23 mouse cellular contexts compared by ENCODE assay signal in genomic region chr14:100978515-100978914, GRCm38 (mm10).
DNase-seq lines count a peak whose midpoint lies in the region; ATAC-seq and TF ChIP-seq lines count a peak whose summit lies in the region.
"Had no signal": no experiment of that assay in that cellular context is flagged by ENCODE, and none has a peak within 500 bp of the region (broad histone marks: within the 10 kb centered on the region; RNA-seq: fewer than 3 reads in every experiment).

No protein-coding gene starts in this region.

- peak; percentile 73 for DNase-seq in midbrain, embryonic 11.5 days (ENCODE audit: low spot score, missing footprints)
- no peak for DNase-seq in midbrain, embryonic 10.5 days (ENCODE audit: low spot score)
- peak; percentile 14 for DNase-seq in midbrain, embryonic 14.5 days
- DNase-seq in brain, embryonic 14.5 days (ENCODE audit: low read depth): peak; percentile 15
- DNase-seq: adrenal gland, adult 2 months; adrenal gland, adult 8-10 months; adrenal gland, postnatal 10 days; adrenal gland, postnatal 14 days; adrenal gland, postnatal 25 days; adrenal gland, postnatal 36 days; B cell, adult 2 months; cerebellum, adult 11 months; cerebellum, adult 11-12 months; cerebellum, adult 18-20 months had no signal

- WGBS in midbrain, embryonic 11.5 days: 79% methylated on average over 2 of the region's 2 CpGs
- 88% methylated on average over 2 of the region's 2 CpGs for WGBS in midbrain, embryonic 10.5 days
- 62% methylated on average over 2 of the region's 2 CpGs for WGBS in midbrain, embryonic 13.5 days
- 60% methylated on average over 2 of the region's 2 CpGs for WGBS in midbrain, embryonic 15.5 days
- WGBS in midbrain, embryonic 14.5 days: 70% methylated on average over 2 of the region's 2 CpGs
- WGBS in midbrain, embryonic 16.5 days: 60% methylated on average over 2 of the region's 2 CpGs
- WGBS in forebrain, embryonic 16.5 days: 89% methylated on average over 2 of the region's 2 CpGs

- H3K27me3 ChIP-seq in midbrain, embryonic 11.5 days (ENCODE audit: control insufficient read depth, insufficient read depth, low read length): no peaks in the 10 kb centered on the region
- no peaks in the 10 kb centered on the region for H3K27me3 ChIP-seq in midbrain, embryonic 10.5 days (ENCODE audit: low read depth, poor library complexity, severe bottlenecking)
- H3K27me3 ChIP-seq in midbrain, embryonic 13.5 days: no peaks in the 10 kb centered on the region
- no peaks in the 10 kb centered on the region for H3K27me3 ChIP-seq in midbrain, embryonic 15.5 days (replicated peaks)
- H3K27me3 ChIP-seq in midbrain, embryonic 14.5 days (ENCODE audit: control insufficient read depth, insufficient read depth, low read length): no peaks in the 10 kb centered on the region
- H3K27me3 ChIP-seq in midbrain, embryonic 16.5 days (ENCODE audit: control insufficient read depth, insufficient read depth, low read depth, low read length): no peaks in the 10 kb centered on the region
- no peaks in the 10 kb centered on the region for H3K27me3 ChIP-seq in forebrain, embryonic 16.5 days (replicated peaks; ENCODE audit: control insufficient read depth, insufficient read depth, low read length)
- H3K27me3 ChIP-seq: CH12.LX, Patski had no signal

- H3K9me3 ChIP-seq in midbrain, embryonic 11.5 days (ENCODE audit: control insufficient read depth, low read length): no peaks in the 10 kb centered on the region
- H3K9me3 ChIP-seq in midbrain, embryonic 10.5 days (replicated peaks): no peaks in the 10 kb centered on the region
- H3K9me3 ChIP-seq in midbrain, embryonic 13.5 days: no peaks in the 10 kb centered on the region
- no peaks in the 10 kb centered on the region for H3K9me3 ChIP-seq in midbrain, embryonic 15.5 days
- H3K9me3 ChIP-seq in midbrain, embryonic 14.5 days (ENCODE audit: control insufficient read depth, low read length): no peaks in the 10 kb centered on the region
- no peaks in the 10 kb centered on the region for H3K9me3 ChIP-seq in midbrain, embryonic 16.5 days (replicated peaks; ENCODE audit: control insufficient read depth, low read length, poor library complexity, severe bottlenecking)
- H3K9me3 ChIP-seq in forebrain, embryonic 16.5 days (ENCODE audit: control insufficient read depth, low read length): no peaks in the 10 kb centered on the region

- H3K36me3 ChIP-seq in midbrain, embryonic 11.5 days (ENCODE audit: control insufficient read depth, insufficient read depth, low read length): no peaks in the 10 kb centered on the region
- no peaks in the 10 kb centered on the region for H3K36me3 ChIP-seq in midbrain, embryonic 10.5 days
- no peaks in the 10 kb centered on the region for H3K36me3 ChIP-seq in midbrain, embryonic 13.5 days
- H3K36me3 ChIP-seq in midbrain, embryonic 15.5 days (replicated peaks): no peaks in the 10 kb centered on the region
- H3K36me3 ChIP-seq in midbrain, embryonic 14.5 days (ENCODE audit: control insufficient read depth, insufficient read depth, low read length): no peaks in the 10 kb centered on the region
- H3K36me3 ChIP-seq in midbrain, embryonic 16.5 days (ENCODE audit: control insufficient read depth, insufficient read depth, low read length): no peaks in the 10 kb centered on the region
- no peaks in the 10 kb centered on the region for H3K36me3 ChIP-seq in forebrain, embryonic 16.5 days (ENCODE audit: control insufficient read depth, insufficient read depth)
- H3K36me3 ChIP-seq: G1E had no signal

- TF ChIP-seq POLR2A in brain, embryonic 14.5 days (IDR thresholded peaks at IDR 0.05; ENCODE audit: borderline replicate concordance, extremely low read depth, insufficient read depth, insufficient read length, poor library complexity, severe bottlenecking): no peak

- peak; percentile 50; the same call in 1 of the 2 replicates for ATAC-seq in midbrain, embryonic 11.5 days (ENCODE audit: low FRiP score)
- 0 out of 2 replicates have a peak, but pooled peaks have one; percentile 27 for ATAC-seq in midbrain, embryonic 13.5 days
- no peak for ATAC-seq in midbrain, embryonic 15.5 days (replicated peaks)
- no peak; the same call in 1 of the 2 replicates for ATAC-seq in midbrain, embryonic 14.5 days (ENCODE audit: low FRiP score, low TSS enrichment)
- ATAC-seq in midbrain, embryonic 16.5 days: no peak
- ATAC-seq in forebrain, embryonic 16.5 days: no peak
- ATAC-seq: activated CD4-positive, CD25-positive, alpha-beta regulatory T cell, adult 4 months; CD4-positive, CD25-positive, alpha-beta regulatory T cell, adult 4 months; Patski had no signal

- no peaks in the 10 kb centered on the region for H3K4me1 ChIP-seq in midbrain, embryonic 11.5 days (ENCODE audit: control insufficient read depth, insufficient read depth, low read length)
- no peaks in the 10 kb centered on the region for H3K4me1 ChIP-seq in midbrain, embryonic 10.5 days
- H3K4me1 ChIP-seq in midbrain, embryonic 13.5 days (replicated peaks): no peaks in the 10 kb centered on the region
- H3K4me1 ChIP-seq in midbrain, embryonic 15.5 days: no peaks in the 10 kb centered on the region
- H3K4me1 ChIP-seq in midbrain, embryonic 14.5 days (ENCODE audit: control insufficient read depth, insufficient read depth, low read length): no peaks in the 10 kb centered on the region
- no peaks in the 10 kb centered on the region for H3K4me1 ChIP-seq in midbrain, embryonic 16.5 days (ENCODE audit: control insufficient read depth, insufficient read depth, low read length)
- H3K4me1 ChIP-seq in forebrain, embryonic 16.5 days (replicated peaks; ENCODE audit: control insufficient read depth, insufficient read depth, low read length): no peaks in the 10 kb centered on the region

- no peak overlapping the region for H3K27ac ChIP-seq in midbrain, embryonic 11.5 days (ENCODE audit: low read depth, low read length)
- H3K27ac ChIP-seq in midbrain, embryonic 10.5 days (replicated peaks): no peak overlapping the region
- no peak overlapping the region for H3K27ac ChIP-seq in midbrain, embryonic 13.5 days
- H3K27ac ChIP-seq in midbrain, embryonic 15.5 days: no peak overlapping the region
- no peak overlapping the region for H3K27ac ChIP-seq in midbrain, embryonic 14.5 days (replicated peaks; ENCODE audit: low read depth, low read length)
- no peak overlapping the region for H3K27ac ChIP-seq in midbrain, embryonic 16.5 days (ENCODE audit: low read length)
- no peak overlapping the region for H3K27ac ChIP-seq in forebrain, embryonic 16.5 days (ENCODE audit: low read length)

- no peak overlapping the region for H3K4me2 ChIP-seq in midbrain, embryonic 11.5 days
- H3K4me2 ChIP-seq in midbrain, embryonic 13.5 days (replicated peaks): no peak overlapping the region
- H3K4me2 ChIP-seq in midbrain, embryonic 15.5 days: no peak overlapping the region
- H3K4me2 ChIP-seq in midbrain, embryonic 14.5 days (ENCODE audit: low read length): no peak overlapping the region
- no peak overlapping the region for H3K4me2 ChIP-seq in midbrain, embryonic 16.5 days (ENCODE audit: low read length)
- no peak overlapping the region for H3K4me2 ChIP-seq in forebrain, embryonic 16.5 days (ENCODE audit: low read length)

- TF ChIP-seq CTCF in brain, embryonic 14.5 days (IDR thresholded peaks at IDR 0.05; ENCODE audit: borderline replicate concordance, extremely low read depth, insufficient read depth, insufficient read length): no peak

- H3K4me3 ChIP-seq in midbrain, embryonic 11.5 days (ENCODE audit: low read depth, low read length): no peak overlapping the region
- H3K4me3 ChIP-seq in midbrain, embryonic 10.5 days: no peak overlapping the region
- H3K4me3 ChIP-seq in midbrain, embryonic 13.5 days (replicated peaks): no peak overlapping the region
- no peak overlapping the region for H3K4me3 ChIP-seq in midbrain, embryonic 15.5 days
- no peak overlapping the region for H3K4me3 ChIP-seq in midbrain, embryonic 14.5 days (replicated peaks; ENCODE audit: low read depth, low read length)
- H3K4me3 ChIP-seq in midbrain, embryonic 16.5 days (ENCODE audit: low read depth, low read length): no peak overlapping the region
- H3K4me3 ChIP-seq in forebrain, embryonic 16.5 days (replicated peaks; ENCODE audit: low read length): no peak overlapping the region

- no peak overlapping the region for H3K9ac ChIP-seq in midbrain, embryonic 11.5 days (ENCODE audit: low read length)
- no peak overlapping the region for H3K9ac ChIP-seq in midbrain, embryonic 13.5 days (replicated peaks)
- no peak overlapping the region for H3K9ac ChIP-seq in midbrain, embryonic 15.5 days
- no peak overlapping the region for H3K9ac ChIP-seq in midbrain, embryonic 14.5 days (replicated peaks; ENCODE audit: low read length)
- no peak overlapping the region for H3K9ac ChIP-seq in midbrain, embryonic 16.5 days (ENCODE audit: low read depth, low read length)
- H3K9ac ChIP-seq in forebrain, embryonic 16.5 days (replicated peaks; ENCODE audit: low read depth, low read length): no peak overlapping the region

Comparison
In these comparisons a context has a peak if more than half of its experiments do, and no peak if none do; other contexts are left out.
1. ATAC-seq: peak in midbrain, embryonic 11.5 days (single experiment) and midbrain, embryonic 13.5 days (single experiment); none in midbrain, embryonic 15.5 days (single experiment), midbrain, embryonic 14.5 days (single experiment), midbrain, embryonic 16.5 days (single experiment) and forebrain, embryonic 16.5 days (single experiment).